Mouse (Mus musculus) kidney, postnatal 0 days (tissue): ENCODE results near the gene Olfr1393. TPM values are rescaled to one million over a fixed set of nuclear protein-coding genes. Genes with fewer than 3 reads are reported as not detected.

Source experiments
- ATAC-seq: fragments of 200-750 bp; cut with Nextera tagmentation; replicated peaks from 2 replicates; pipeline ENCODE4 v1.8.0; 2017; ENCODE audit warnings: low read depth, moderate number of reproducible peaks, moderate TSS enrichment, moderate library complexity; ENCODE audit not compliant: low FRiP score
- DNase-seq: peaks from one replicate; pipeline ENCODE4 v3.0.0-alpha.2; 2016; ENCODE audit warnings: low spot score
- H3K27ac ChIP-seq: fragments of 300-500 bp; sonication (generic); 2 replicates; pipeline ENCODE4 v1.5.1; 2014; ENCODE audit warnings: mild to moderate bottlenecking
- H3K27me3 ChIP-seq: fragments of 300-500 bp; sonication (generic); 2 replicates; pipeline ENCODE4 v1.6.1; 2014; ENCODE audit warnings: low read length, mixed read lengths; ENCODE audit not compliant: insufficient read depth
- H3K36me3 ChIP-seq: fragments of 300-500 bp; sonication (generic); 2 replicates; pipeline ENCODE4 v1.6.1; 2014; ENCODE audit warnings: low read length, mixed read lengths; ENCODE audit not compliant: insufficient read depth
- H3K4me1 ChIP-seq: fragments of 300-500 bp; sonication (generic); replicated peaks from 2 replicates; pipeline ENCODE4 v1.6.1; 2014; ENCODE audit warnings: antibody characterized with exemption, low read length, mixed read lengths; ENCODE audit not compliant: insufficient read depth
- H3K4me2 ChIP-seq: fragments of 300-500 bp; sonication (generic); 2 replicates; pipeline ENCODE4 v1.6.1; 2014; ENCODE audit warnings: mild to moderate bottlenecking, low read length, moderate library complexity, mixed read lengths
- H3K4me3 ChIP-seq: fragments of 300-500 bp; sonication (generic); replicated peaks from 2 replicates; pipeline ENCODE4 v1.5.1; 2014; ENCODE audit warnings: low read depth, low read length
- H3K9ac ChIP-seq: fragments of 300-500 bp; sonication (generic); 2 replicates; pipeline ENCODE4 v1.6.1; 2014; ENCODE audit warnings: low read depth, low read length
- H3K9me3 ChIP-seq: fragments of 300-500 bp; sonication (generic); replicated peaks from 2 replicates; pipeline ENCODE4 v1.6.1; 2016; ENCODE audit warnings: low read length, inconsistent platforms, mixed read lengths
- CTCF ChIP-seq: IDR thresholded peaks from 2 replicates; pipeline ENCODE4 v1.5.1; 2016; ENCODE audit warnings: antibody characterized with exemption, low read depth, mild to moderate bottlenecking, moderate library complexity
- WGBS: fragments of 180-500 bp; shearing (Covaris S2); extraction: QIAGEN DNeasy Blood & Tissue Kit; methylation state at CpG from one replicate; pipeline ENCODE4 v1.1.7; 2014; 5-methylcytosine and 5-hydroxymethylcytosine counted together
- polyA plus RNA-seq: library from polyadenylated mRNA; unstranded; fragments of >200 nt; fragmentation: Nextera tagmentation; extraction: Ambion mirVana; gene quantifications from 2 replicates; pipeline ENCODE4 v1.2.1, GENCODE M21; 2015

Gene Olfr1393
- 0.13 and 0.14 TPM in 2 replicates for polyA plus RNA-seq

GRCm38 (mm10) chr11:49278222-49278621, at the start of gene Olfr1393:
TSS of gene Olfr1393 (plus strand) at chr11:49278304.
- H3K36me3 ChIP-seq = no peaks in the 10 kb centered on the region
- no peak for TF ChIP-seq CTCF
- WGBS = 66% methylated on average over 3 of the region's 3 CpGs
- no peak within 1 kb of the TSS for H3K4me2 ChIP-seq
- no peak for DNase-seq
- H3K4me3 ChIP-seq = no peak within 1 kb of the TSS
- H3K9me3 ChIP-seq = no peaks in the 10 kb centered on the region
- ATAC-seq = no peak
- no peak within 1 kb of the TSS for H3K27ac ChIP-seq
- H3K27me3 ChIP-seq = no peaks in the 10 kb centered on the region
- H3K9ac ChIP-seq = no peak within 1 kb of the TSS
- H3K4me1 ChIP-seq = no peaks in the 10 kb centered on the region

- H3K9me3 ChIP-seq = no peaks in the 10 kb centered on the region
- ATAC-seq (no peak), DNase-seq (no peak)
- 59% methylated on average over 3 of the region's 3 CpGs for WGBS
- TF ChIP-seq CTCF = no peak
- no peak overlapping the region for H3K4me3 ChIP-seq
- H3K27ac ChIP-seq = no peak overlapping the region
- H3K27me3 ChIP-seq = no peaks in the 10 kb centered on the region
- H3K4me2 ChIP-seq = no peak overlapping the region
- H3K36me3 ChIP-seq = no peaks in the 10 kb centered on the region
- no peak overlapping the region for H3K9ac ChIP-seq
- H3K4me1 ChIP-seq = no peaks in the 10 kb centered on the region
Measured at GRCm38 (mm10) chr11:49232781-49233180, 45.3 kb upstream of the Olfr1393 start.

- Histone ChIP-seq H3K27ac (no peak overlapping the region), H3K4me2 (no peak overlapping the region), H3K27me3 (no peaks in the 10 kb centered on the region), H3K9me3 (no peaks in the 10 kb centered on the region), H3K9ac (no peak overlapping the region), H3K4me1 (no peaks in the 10 kb centered on the region), H3K4me3 (no peak overlapping the region), H3K36me3 (no peaks in the 10 kb centered on the region)
- WGBS = 71% methylated on average over 3 of the region's 3 CpGs
- no peak for TF ChIP-seq CTCF
- ATAC-seq = no peak
- no peak for DNase-seq
Measured at GRCm38 (mm10) chr11:49235459-49236207, 42.5 kb upstream of the Olfr1393 start.

GRCm38 (mm10) chr11:49236891-49237290, 41.2 kb upstream of the Olfr1393 start:
- no peaks in the 10 kb centered on the region for H3K27me3 ChIP-seq
- no peak for TF ChIP-seq CTCF
- no peak for DNase-seq
- no peaks in the 10 kb centered on the region for H3K36me3 ChIP-seq
- no peak overlapping the region for H3K9ac ChIP-seq
- 76% methylated on average over 1 of the region's 1 CpGs for WGBS
- H3K4me1 ChIP-seq = no peaks in the 10 kb centered on the region
- H3K27ac ChIP-seq = no peak overlapping the region
- H3K4me2 ChIP-seq = no peak overlapping the region
- no peaks in the 10 kb centered on the region for H3K9me3 ChIP-seq
- ATAC-seq = no peak
- no peak overlapping the region for H3K4me3 ChIP-seq

- H3K9me3 ChIP-seq = no peaks in the 10 kb centered on the region
- H3K27me3 ChIP-seq = no peaks in the 10 kb centered on the region
- WGBS = 44% methylated on average over 2 of the region's 2 CpGs
- TF ChIP-seq CTCF = no peak
- no peak overlapping the region for H3K4me2 ChIP-seq
- H3K36me3 ChIP-seq = no peaks in the 10 kb centered on the region
- H3K27ac ChIP-seq = no peak overlapping the region
- ATAC-seq (no peak), DNase-seq (no peak)
- no peak overlapping the region for H3K9ac ChIP-seq
- H3K4me1 ChIP-seq = no peaks in the 10 kb centered on the region
- no peak overlapping the region for H3K4me3 ChIP-seq
Measured at GRCm38 (mm10) chr11:49237532-49237931, 40.6 kb upstream of the Olfr1393 start.

GRCm38 (mm10) chr11:49240310-49240709, 37.8 kb upstream of the Olfr1393 start:
- no peak for DNase-seq
- ATAC-seq = no peak
- Histone ChIP-seq H3K4me3 (no peak overlapping the region), H3K4me1 (peaks cover 8% of the 10 kb centered on the region; the same call in 1 of the 2 replicates), H3K9ac (no peak overlapping the region), H3K27me3 (no peaks in the 10 kb centered on the region), H3K4me2 (no peak overlapping the region), H3K36me3 (no peaks in the 10 kb centered on the region), H3K9me3 (no peaks in the 10 kb centered on the region), H3K27ac (no peak overlapping the region)
- no peak for TF ChIP-seq CTCF
- WGBS = 80% methylated on average over 1 of the region's 1 CpGs

GRCm38 (mm10) chr11:49240874-49241273, 37.2 kb upstream of the Olfr1393 start:
- no peaks in the 10 kb centered on the region for H3K9me3 ChIP-seq
- ATAC-seq = no peak
- DNase-seq = no peak
- no peak overlapping the region for H3K9ac ChIP-seq
- TF ChIP-seq CTCF = no peak
- H3K27me3 ChIP-seq = no peaks in the 10 kb centered on the region
- no peak overlapping the region for H3K4me3 ChIP-seq
- H3K27ac ChIP-seq = no peak overlapping the region
- H3K36me3 ChIP-seq = no peaks in the 10 kb centered on the region
- peaks cover 12% of the 10 kb centered on the region; the same call in 1 of the 2 replicates for H3K4me1 ChIP-seq
- H3K4me2 ChIP-seq = no peak overlapping the region
- 85% methylated on average over 4 of the region's 4 CpGs for WGBS
